Mouse (Mus musculus) liver, adult 2 months (tissue): Measurements from ENCODE around the gene Gcgr.

ENCODE experiments used
- CTCF ChIP-seq: fragments of 200-500 bp; IDR thresholded peaks from 2 replicates; pipeline ENCODE4 v1.5.1; 2011; ENCODE audit warnings: low read depth, low read length, control low read depth
- POLR2A ChIP-seq: fragments of 200-500 bp; IDR thresholded peaks from 2 replicates; pipeline ENCODE4 v1.6.1; 2011; ENCODE audit warnings: low read length, control low read depth; ENCODE audit not compliant: insufficient read depth; ENCODE audit errors: extremely low read depth

DNA sequence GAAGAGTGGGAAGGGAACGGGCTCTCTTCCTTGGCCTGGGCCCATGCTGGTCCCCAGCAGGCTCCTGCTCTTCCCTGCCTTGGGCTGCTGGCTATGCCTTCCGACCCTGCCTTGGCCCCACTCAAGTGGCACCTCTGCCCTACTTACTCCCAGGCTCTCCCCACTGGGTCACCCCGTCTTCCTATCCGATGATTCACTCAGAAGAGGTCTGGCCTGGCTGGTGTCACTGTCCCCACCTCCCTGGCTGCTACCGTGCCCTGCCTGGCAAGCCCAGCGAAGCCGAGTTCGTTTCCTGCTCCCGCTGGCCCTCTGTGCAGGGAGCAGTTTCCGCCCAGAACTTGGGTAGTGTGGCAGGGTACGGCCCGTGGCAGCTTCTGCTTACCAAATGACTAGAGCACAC is 32.3 kb upstream of the Gcgr start:
- TF ChIP-seq CTCF (no peak), POLR2A (no peak)
